Mouse (Mus musculus): Measurements from ENCODE around the gene Zfp2.

Zfp2 gene

DNA sequence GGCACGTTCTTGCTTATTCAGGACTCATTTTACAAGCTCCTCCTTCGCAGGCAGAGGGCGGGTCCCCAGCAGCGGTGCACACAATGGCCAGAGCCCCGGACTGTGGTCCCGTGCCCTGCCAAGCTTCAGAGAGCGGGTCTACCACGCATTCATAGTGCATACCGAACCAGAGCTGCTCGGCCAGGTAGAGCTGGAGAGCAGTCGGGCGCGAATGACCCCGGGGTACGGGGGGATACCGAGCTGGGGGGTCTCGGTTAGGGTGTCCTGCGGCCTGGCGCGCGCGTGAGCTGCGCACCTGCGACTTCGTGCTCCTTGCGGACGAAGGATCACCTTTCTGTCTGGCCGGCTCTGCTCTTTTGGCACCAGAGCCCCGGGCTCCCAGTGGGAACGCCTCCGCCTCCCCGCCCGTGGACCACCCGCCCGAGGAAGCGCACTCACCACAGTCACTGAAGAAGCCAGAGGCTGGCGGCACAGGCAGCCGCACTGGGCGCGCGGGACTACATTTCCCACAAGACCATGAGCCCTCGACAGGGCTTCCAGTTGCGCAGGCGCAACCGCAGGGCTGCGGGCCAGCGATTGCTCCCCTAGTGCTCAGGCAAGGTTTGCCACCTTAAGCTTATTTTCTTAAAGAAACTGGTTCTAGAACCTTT lies at the start of gene Zfp2:
Zfp2 (minus strand) TSS at position 495 of the 650 bp plus-strand sequence.
- DNase-seq (ENCODE audit: low spot score) = peak; percentile 85

DNA sequence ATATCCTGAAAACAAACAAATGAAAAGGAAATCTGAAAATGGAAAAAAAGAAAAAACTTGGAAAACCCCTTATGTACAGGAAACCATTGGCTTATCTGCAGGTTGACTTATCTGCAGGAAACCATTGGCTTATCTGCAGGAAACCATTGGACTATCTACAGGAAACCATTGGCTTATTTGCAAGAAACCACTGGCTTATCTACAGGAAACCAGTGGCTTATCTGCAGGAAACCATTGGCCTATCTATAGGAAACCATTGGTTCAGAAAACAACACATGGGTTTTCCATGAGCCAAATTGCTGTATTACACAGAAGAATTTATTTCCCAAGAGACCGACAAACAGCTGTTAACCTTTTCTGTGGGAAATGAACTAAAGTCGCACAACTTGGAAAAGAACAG lies 48.9 kb upstream of the Zfp2 start:
- DNase-seq (ENCODE audit: low spot score) = no peak

DNA sequence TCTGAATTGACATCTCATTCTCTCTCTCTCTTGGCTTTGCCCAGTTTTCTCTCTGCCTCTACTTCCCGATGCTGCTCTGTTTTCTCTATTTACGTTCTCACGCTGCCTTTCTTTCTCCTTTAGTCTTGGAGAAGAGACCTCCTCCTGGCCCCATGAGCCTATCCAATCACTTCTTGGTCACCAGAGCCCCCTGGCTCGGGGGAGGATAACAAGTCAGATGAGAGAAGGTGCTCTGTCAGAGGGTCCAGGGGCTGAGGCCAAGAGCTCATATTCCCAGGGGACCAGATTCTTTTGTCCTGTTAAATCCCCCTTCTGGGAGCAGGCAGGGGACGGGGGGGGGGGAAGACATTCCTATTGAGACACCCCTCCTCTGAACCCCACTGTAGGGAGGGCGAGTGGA lies 37.7 kb upstream of the Zfp2 start, which contains the start of gene Prop1:
Prop1 (minus strand) TSS at position 101 of the 400 bp plus-strand sequence.
- no peak for DNase-seq (ENCODE audit: low spot score)

DNA sequence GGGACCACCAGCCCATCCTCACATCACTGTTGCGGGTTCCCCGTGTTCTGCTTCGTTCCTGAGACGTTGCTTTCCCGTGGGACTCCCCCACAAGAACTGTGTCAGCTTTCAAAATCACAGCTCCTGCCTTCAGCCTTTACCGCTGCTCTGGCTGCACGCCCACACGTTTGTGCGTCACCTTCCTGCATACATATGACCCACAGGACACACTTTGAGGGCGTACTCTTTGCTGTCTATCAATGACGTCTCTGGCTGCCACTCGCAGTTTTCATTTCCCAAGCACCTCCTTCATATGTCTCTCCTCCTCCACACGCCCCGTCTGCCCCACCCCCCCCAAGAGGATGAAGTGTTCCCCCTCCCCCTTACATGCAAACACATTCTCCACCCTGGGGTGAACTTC lies 36.3 kb upstream of the Zfp2 start:
- DNase-seq (ENCODE audit: low spot score) = no peak

DNA sequence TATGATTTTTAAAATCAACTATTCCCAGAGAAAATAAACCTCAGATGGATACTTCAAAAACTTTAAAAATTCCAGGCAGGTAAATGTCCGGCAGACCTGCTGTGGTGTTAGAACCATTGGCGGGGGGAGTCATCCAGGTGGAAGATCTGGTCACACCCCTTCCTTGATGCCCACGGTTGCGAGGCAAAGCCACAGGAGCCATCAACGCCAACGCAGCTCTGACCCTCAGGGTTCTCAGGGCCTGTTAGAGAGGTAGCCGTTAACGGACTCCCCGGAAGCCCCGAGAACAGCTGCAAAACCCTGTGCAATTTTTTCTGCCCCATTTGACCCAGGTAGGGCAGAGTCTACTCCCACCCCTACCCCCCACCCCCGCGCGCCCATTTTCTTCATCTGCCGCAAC lies 27.5 kb upstream of the Zfp2 start, which contains the start of gene 4933414I15Rik:
4933414I15Rik (minus strand) TSS at position 260 of the 400 bp plus-strand sequence.
- no peak for DNase-seq (ENCODE audit: low spot score)

DNA sequence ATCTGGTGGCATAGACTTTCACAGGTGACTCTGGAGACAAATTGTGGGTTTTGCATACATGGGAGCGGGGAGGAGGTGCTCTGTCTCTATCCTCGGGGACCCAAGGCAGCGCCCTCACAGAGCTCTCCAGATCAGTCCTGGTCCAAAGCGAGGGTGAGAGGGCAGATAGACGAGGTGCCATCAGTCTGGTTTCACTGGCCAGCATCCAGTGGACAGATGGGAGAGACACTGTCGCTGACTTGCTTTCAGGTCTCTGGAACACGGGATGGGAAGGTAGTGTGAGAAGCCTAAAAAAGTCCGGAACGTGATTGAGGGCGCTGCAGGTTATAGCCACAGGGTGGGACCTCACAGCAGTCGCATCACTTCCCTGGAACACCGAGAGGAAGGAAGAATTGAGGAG lies 26.4 kb upstream of the Zfp2 start:
- DNase-seq (ENCODE audit: low spot score) = no peak

DNA sequence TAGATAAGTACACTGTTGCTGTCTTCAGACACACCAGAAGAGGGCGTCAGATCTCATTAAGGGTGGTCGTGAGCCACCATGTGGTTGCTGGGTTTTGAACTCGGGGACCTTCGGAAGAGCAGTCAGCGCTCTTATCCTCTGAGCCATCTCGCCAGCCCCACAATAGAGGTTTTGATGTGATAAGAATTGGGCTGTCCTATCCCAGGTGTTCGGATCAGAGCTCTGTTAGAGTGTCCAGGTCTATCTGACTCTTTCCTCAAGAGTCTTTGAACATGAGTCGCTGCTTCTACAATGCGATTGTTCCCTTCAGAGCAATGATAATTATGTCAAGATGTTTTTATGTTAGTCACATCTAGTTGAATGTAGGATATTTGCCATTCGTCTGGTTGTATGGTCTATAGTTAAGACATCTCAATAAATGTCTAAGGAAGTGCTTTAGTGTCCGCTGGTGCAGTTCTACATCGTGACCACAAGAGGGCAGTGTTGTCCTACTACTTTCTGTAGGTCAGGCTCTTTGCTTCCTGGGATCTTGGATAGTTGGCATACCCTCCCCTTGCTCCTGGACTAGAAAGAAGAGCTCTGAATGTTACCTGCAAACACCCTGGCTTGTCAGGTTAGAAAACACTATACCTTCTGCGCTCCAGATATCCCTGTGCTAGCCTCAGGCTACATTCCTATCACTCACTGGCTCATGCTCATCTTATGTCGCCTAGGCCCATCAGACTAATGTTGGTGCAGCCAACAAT lies 23.8 kb upstream of the Zfp2 start:
- DNase-seq (ENCODE audit: low spot score) = peak; percentile 22

DNA sequence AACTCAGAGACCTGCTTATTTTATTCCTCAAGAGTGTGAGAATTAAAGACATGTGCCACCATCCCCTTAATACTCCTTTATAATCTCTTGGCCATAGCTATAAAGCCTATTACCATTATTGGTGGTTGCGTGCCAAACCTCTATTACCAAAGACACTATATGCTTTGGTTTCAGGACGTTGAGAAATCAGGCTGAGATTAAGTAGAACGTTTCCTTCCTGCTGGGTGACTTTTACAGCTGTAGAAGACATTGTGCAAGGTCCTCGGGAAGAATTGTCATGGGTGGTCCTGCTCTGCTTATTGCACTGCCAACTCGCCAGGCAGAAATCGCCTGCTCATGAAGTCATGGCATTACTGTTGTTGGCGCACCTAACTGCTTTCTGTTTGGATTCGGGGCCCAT lies 22.5 kb upstream of the Zfp2 start:
- no peak for DNase-seq (ENCODE audit: low spot score)

DNA sequence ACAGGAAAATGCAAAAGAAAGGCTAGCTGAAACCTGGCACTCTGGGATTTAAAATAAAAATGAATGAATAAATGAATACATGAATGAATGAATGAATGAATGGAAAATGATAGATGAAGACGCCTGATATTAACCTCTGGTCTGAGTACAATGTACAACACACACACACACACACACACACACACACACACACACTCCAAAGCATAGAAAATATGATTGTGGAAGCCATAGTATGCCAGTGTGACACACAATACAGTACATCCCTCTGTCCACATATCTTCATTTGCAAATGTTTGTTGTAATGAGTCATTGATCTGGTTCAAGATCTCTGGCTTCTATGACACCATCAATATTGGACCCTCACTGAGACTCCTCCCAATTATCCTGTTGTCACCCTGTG lies 16.1 kb upstream of the Zfp2 start:
- no peak for DNase-seq (ENCODE audit: low spot score)

DNA sequence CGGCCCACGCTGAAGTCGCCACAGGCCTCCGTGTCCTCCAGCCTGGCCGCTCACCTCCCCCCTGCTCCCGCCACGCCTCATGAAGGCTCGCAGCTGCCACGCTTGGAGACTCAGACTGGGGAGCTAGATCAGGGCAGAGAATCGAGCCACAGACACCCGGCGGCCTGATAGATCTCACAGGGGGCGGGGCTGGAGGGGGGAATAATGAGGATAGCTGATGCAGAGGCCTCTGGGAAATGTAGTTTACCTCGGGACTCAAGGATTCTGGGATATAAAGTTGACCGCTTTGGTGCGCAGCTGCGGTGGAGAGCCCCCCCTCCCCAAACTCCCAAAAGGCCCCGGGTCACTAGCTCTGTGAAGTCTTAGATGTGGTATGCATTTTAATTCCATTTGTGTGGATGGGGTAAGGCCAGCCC lies 15.5 kb upstream of the Zfp2 start, which contains the start of gene Zfp354b:
Zfp354b (minus strand) TSS at position 183 of the 416 bp plus-strand sequence.
- peak; percentile 86 for DNase-seq (ENCODE audit: low spot score)

DNA sequence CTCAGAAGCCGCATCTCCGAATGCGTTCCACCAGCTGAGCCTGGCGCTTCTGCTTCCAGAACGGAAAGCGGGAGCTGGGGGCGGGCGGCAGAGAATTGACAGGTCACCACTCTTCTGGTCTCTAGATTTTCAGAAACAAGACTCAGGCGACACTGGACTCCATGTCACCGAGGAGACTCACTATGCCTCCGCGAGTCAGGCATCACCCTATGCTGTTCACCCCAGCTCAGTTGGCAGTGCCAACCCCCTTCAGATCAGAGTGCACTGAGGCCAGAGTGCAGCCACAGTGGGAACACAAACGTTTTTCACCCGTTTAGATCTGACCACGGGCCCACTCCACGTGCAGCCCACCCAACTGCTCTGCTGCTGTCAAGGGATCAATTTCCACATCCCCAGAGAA lies 15.1 kb upstream of the Zfp2 start:
- peak; percentile 3 for DNase-seq (ENCODE audit: low spot score)

DNA sequence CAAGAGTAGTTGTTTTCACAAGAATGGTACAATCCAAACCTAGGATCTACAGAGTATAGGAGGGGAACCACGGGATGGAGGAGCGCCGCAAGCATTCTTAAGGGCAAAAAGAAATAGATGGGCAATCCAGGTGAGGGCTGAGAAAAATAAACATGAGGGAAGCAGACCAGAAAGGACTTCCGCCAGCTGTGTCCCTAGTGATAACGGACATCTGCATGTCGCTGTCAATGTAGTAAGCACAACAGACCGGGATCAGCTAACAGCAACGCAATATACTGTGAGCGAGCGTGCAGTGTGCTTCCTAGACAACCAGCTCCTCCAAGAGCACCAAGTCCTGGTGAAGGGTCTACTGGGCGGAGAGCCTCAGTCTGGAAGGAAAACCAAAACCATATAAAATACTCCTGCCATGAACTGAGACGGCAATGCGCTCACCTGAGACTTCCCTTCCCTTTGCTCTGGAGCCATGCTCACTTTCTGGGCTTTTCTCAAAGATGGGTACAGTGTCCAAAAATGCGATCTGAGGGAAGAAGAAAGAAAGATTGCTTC lies 14.6 kb upstream of the Zfp2 start:
- DNase-seq (ENCODE audit: low spot score) = no peak

DNA sequence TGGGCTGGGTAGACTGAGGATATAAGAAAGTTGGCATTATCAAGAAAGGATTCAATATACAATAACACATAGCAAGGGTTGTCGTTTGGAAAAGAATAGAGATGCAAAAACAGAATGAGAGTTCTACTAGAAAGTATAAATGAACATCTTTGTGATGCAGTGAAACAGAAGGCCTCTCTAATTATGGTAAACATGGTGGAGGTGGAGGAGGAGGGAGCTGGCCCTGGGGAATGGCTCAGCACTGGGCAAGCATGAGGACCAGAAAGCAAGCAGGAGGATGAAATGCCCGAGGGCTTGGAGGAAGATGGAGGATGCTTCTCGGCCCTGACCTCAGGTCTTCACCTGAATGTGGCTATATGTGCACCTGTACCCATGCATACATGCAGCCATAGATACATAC lies 1.5 kb downstream of the Zfp2 start:
- DNase-seq (ENCODE audit: low spot score) = no peak

DNA sequence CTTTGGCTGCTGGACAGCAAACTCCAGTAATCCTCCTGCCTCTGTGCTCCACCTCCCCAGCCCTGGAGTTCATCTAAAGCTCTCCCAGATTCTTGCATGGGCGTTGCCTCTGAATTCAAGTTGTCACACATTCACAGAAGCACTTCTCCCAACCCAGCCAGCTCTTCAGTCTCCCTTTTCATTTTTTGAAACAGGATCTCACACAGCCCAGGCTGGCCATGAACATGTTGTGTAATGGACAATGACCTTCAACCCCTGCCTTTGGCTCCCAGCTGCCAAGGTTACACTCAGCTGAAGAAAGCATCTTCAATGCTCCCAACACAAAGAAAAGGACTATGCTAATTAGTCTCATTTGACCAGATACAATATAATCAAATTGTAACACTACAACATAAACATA lies 2.7 kb downstream of the Zfp2 start:
- DNase-seq (ENCODE audit: low spot score) = no peak

DNA sequence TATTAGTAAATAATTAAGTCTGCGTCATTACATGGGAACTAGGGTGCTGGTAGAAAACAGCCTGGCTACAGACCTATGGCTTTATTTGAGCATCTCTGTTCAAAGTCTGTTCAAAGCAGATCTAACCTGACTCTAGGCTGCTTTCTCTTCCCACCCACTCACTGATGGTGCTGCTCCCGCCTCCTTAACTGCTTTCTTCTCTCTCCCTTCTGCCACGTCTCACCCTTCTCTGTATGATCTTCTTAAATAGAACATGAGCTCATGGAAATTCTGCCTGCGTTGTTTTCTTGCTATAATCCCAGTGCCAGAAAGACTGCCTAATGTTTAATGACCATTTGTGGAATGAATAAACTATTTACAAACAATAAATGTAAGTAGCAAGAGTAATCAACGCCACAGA lies 7.8 kb downstream of the Zfp2 start:
- DNase-seq (ENCODE audit: low spot score) = no peak

DNA sequence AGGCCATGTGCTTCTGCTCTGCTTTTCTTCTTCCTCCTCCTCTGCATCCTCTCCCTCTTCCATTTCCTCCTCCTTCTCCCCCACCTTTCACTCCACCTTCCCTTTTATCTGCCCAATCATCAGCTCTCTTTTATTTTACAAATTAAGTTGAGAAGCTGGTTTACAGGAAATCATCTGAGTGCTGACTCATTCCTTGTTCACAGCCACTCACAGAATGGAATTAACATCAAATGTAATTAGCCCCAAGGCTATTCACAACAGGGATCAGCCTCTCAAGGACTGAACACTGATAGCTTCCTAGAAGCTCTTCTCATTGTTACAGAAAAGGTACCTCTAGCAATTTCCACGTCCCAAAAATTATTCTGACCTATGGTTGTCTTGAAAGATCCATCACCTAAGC lies 18.6 kb downstream of the Zfp2 start:
- no peak for DNase-seq (ENCODE audit: low spot score)

DNA sequence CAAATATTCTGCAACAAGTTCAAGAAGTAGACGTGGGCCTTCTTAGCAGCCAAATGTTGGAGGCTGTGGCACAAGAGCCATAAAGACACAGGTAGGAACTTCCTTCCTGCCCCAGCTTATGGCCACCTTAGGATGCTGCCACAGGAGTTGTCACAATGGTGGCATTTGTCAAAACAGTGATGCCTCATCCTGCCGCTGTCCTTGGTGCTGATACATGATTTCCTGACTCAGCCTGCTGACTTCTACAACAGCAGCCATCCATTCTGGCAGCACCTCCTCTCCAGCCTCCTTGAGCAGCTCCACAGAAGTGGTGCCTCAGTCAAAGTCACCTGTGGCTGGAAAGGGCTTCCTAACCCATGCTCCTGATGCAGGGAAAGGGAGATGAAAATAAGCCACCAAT lies 23.5 kb downstream of the Zfp2 start:
- peak; percentile 7 for DNase-seq (ENCODE audit: low spot score)

DNA sequence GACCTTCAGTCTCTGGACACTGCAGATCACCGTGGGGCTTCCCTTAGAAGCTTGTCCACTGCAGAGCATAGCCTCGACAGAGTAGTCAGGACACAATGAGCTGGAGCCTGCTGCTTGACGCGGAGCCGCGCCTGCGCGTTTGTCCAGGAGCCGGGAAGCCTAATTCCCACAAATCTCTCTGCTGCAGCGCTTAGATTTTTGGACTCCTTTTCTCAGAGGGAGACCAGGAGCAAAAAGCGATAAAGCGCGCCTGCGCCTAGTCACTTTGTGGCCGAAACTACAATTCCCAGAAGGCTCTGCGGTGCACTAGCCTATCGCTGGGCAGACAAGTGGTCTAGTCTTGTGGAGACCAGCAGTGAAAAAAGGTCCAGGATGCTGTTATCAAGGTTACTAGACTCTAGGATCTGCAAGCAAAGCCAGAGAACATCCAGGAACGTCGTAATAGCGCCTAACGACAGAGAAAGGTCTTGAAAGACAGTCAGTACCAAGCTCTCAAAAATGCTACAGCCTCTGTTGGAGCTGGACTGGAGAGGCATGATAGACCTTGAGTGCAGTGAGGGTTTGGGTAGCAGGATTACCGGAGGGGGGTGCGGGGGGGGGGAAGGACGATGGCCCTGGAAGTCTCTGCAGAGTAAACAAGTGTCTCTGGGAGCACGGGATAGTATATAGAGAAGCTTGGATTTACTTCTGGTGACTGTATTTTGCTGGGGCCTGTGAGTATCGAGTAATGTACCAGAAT lies 28.4 kb downstream of the Zfp2 start, which contains the start of gene Zfp454:
Zfp454 (minus strand) TSS at position 262 of the 739 bp plus-strand sequence.
- peak; percentile 88 for DNase-seq (ENCODE audit: low spot score)

DNA sequence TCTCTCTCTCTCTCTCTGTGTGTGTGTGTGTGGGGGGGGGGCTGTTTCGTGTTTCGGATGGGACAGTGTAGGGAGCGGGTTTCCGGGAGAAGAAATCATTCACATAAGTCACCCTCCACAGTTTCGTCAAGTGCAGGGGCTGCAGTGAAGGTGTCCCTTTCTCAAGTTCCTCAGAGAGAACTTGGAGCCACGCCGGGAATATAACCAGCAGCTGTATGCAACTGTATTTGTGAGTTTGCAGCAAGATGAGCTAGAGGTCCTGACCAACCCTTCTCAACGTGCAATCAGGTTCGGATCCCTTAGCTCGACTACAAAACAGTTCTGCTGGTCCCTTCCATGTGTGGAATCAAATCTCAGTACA lies 29.1 kb downstream of the Zfp2 start:
- no peak for DNase-seq (ENCODE audit: low spot score)

DNA sequence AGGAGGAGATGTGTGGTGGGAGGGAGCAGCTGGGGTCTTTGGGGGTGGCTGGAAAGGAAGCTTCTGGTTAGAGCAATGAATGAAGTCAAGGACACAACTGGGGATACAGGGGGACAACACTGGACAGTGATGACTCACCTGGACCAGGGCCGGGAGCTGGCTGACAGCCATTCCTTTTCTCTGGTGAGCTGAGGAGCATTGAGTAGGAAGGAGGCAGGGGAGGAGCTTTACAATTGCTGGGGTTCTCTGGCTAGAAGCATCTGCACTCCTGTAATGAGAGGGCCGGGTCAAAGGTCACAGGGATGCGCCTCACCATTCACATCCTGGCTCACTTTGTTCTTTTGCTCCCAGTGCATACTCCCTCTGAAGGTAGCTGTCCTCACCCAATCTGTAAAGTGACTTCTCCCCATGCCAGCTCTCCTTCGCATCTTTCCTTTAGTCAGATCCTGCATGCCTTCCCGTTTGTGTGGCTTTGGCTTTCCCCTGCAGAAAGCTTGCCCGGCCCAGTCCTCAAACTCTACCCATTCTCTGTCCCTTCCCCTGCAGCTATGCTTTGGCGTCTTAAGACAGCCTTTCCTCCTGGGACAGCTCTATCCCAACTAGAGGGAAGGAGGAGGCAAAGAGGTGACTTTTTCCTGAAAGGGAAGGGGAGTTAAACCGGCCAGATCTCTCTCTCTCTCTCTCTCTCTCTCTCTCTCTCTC lies 29.6 kb downstream of the Zfp2 start:
- DNase-seq (ENCODE audit: low spot score) = no peak

DNA sequence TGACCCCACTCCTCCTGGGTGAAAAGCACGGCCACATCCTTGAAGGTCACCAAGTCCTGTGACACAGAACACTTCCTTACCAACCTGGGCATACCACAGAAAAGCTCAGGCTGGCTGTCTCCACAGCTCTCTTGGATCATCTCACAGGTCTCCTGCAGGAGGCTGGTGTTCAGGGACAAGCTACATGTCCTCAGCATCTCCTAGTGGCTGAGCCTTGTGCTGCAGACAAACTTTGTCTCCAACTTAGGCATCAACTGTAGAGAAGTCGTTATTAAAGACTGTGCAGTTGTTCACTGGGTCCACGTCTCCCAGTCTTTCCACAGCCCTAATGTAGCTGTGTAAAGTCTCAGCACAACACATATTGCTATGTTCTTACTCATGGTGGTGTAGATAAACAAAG lies 32.2 kb downstream of the Zfp2 start:
- DNase-seq (ENCODE audit: low spot score) = no peak

DNA sequence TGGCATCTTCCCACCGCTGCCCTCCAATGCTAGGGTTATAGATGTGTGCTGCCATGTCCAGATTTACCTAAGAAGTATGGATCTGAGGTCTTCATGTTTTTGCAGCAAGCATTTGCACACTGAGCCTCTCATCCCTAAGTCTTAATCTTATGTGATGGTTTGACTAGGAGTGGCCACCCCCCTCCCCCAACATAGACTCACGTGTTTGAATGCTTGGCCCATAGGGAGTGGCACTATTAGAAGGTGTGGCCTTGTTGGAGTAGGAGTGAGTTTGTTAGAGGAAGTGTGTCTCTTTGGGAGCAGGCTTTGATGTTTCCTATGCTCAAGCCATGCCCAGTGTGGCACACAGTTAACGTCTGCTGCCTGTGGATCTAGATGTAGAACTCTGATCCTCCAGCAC lies 37.3 kb downstream of the Zfp2 start:
- no peak for DNase-seq (ENCODE audit: low spot score)
